Mouse (Mus musculus): Measurements from ENCODE around the gene 5330417C22Rik. TPM values are rescaled to one million over a fixed set of nuclear protein-coding genes. Genes with fewer than 3 reads are reported as not detected.

5330417C22Rik gene
- polyA plus RNA-seq, 1 experiment from 2014 or later = 18.9 TPM

Small RNAs within 50 kb of the gene (microRNA-seq; reads per million reads assigned to microRNA genes)
- gene Gm22860 = not detected

Other genes starting within 250 kb of the 5330417C22Rik start
- gene Mybphl, start 171.6 kb downstream of the 5330417C22Rik start, polyA plus RNA-seq (2015; fragmentation: Nextera tagmentation; extraction: Ambion mirVana) = not detected in 2 replicates
- 7.7 and 8.8 TPM in 2 replicates for gene Psrc1, start 152.7 kb downstream of the 5330417C22Rik start, polyA plus RNA-seq (2015; fragmentation: Nextera tagmentation; extraction: Ambion mirVana)
- gene Celsr2, start 121.0 kb downstream of the 5330417C22Rik start, polyA plus RNA-seq (2015; fragmentation: Nextera tagmentation; extraction: Ambion mirVana) = 38.5 and 43.3 TPM in 2 replicates
- 209 and 212 TPM in 2 replicates for gene Sars, start 91.3 kb downstream of the 5330417C22Rik start, polyA plus RNA-seq (2015; fragmentation: Nextera tagmentation; extraction: Ambion mirVana)
- gene 1700013F07Rik, start 2.4 kb downstream of the 5330417C22Rik start, polyA plus RNA-seq (2015; fragmentation: Nextera tagmentation; extraction: Ambion mirVana) = 2.8 and 3.5 TPM in 2 replicates
- 56.1 TPM in 2 replicates for gene Tmem167b, start 25.9 kb upstream of the 5330417C22Rik start, polyA plus RNA-seq (2015; fragmentation: Nextera tagmentation; extraction: Ambion mirVana)
- 53.8 and 54.6 TPM in 2 replicates for gene Taf13, start 35.2 kb upstream of the 5330417C22Rik start, polyA plus RNA-seq (2015; fragmentation: Nextera tagmentation; extraction: Ambion mirVana)
- gene Wdr47, start 54.7 kb upstream of the 5330417C22Rik start, polyA plus RNA-seq (2015; fragmentation: Nextera tagmentation; extraction: Ambion mirVana) = 110 and 114 TPM in 2 replicates
- gene Clcc1, start 117.4 kb upstream of the 5330417C22Rik start, polyA plus RNA-seq (2015; fragmentation: Nextera tagmentation; extraction: Ambion mirVana) = 39.6 and 48.3 TPM in 2 replicates
- gene Gpsm2, start 185.8 kb upstream of the 5330417C22Rik start, polyA plus RNA-seq (2015; fragmentation: Nextera tagmentation; extraction: Ambion mirVana) = 16.1 and 20.1 TPM in 2 replicates
- gene Aknad1, start 203.1 kb upstream of the 5330417C22Rik start, polyA plus RNA-seq (2015; fragmentation: Nextera tagmentation; extraction: Ambion mirVana) = not detected in 2 replicates

Measured in midbrain, embryonic 15.5 days (tissue).